Mouse (Mus musculus): ENCODE measurements around the gene Ulk4. TPM values are rescaled to one million over a fixed set of nuclear protein-coding genes. Genes with fewer than 3 reads are reported as not detected.

The Ulk4 gene
- total and polyA plus RNA-seq, 3 experiments: 26.6 to 31.1 TPM; not detected in 1

DNA sequence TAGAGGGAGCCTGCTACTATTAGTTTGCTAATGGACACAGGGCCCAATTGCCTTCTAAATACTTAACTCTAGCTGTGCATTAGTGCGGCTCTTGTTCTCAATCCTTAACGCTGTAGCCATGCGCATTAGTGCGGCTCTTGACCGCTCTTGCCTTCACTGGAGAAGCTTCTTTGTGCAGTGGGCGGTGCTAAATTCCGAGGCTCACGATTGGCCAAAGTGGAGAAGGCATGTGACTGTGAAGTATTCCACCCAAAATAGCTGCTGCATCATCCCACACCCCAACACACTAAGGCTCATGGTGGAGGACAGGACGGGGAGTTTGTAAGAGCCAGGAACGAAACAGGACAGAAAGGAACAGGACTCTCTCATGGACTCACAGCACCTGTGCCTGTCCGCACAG is 58.4 kb downstream of the Ulk4 start:
- no peak for DNase-seq (ENCODE audit: low read depth, low spot score)
- no peaks in the 10 kb centered on the region for H3K27me3 ChIP-seq (ENCODE audit: control insufficient read depth in 1 of 2, insufficient read depth in 2 of 2, low read length in 2 of 2)
- no peaks in the 10 kb centered on the region for H3K4me1 ChIP-seq (ENCODE audit: control insufficient read depth in 1 of 2, insufficient read depth in 2 of 2, low read length in 2 of 2)

DNA sequence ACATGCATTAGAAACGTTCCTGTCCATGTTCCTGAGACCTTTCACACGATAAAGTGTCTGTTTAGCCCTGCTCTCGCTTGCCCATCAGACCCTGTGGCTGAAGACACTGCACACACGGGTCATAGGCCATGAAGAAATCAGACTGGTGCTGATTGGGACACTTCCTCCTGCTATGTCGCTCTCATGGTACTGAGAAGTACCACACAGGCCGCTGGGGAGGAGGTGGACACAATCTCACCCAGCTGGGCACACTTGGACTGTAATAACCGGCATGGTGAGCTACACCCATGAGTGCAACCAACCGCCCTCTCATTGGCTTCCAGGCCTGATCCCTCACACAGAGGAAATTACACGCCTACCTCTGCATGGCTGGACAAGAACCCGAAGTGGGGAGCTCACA is 58.8 kb downstream of the Ulk4 start:
- TF ChIP-seq MAX (IDR thresholded peaks at IDR 0.05; ENCODE audit: low read length) (no peak), USF2 (IDR thresholded peaks at IDR 0.05; ENCODE audit: borderline replicate concordance in 1 of 2, insufficient read depth in 1 of 2, low read depth in 1 of 2, low read length in 2 of 2) (no peak), ZKSCAN1 (IDR thresholded peaks at IDR 0.05; ENCODE audit: low read depth, low read length) (no peak), NELFE (IDR thresholded peaks at IDR 0.05; ENCODE audit: low read depth, low read length) (no peak), MXI1 (IDR thresholded peaks at IDR 0.05; ENCODE audit: low read depth, low read length) (no peak), JUND (IDR thresholded peaks at IDR 0.05; ENCODE audit: low read depth, low read length) (no peak)
- Histone ChIP-seq H3K27me3 (ENCODE audit: control insufficient read depth in 1 of 2, insufficient read depth in 2 of 2, low read length in 2 of 2) (no peaks in the 10 kb centered on the region), H3K4me1 (ENCODE audit: control insufficient read depth in 1 of 2, insufficient read depth in 2 of 2, low read length in 2 of 2) (no peaks in the 10 kb centered on the region), H3K9me3 (replicated peaks; ENCODE audit: insufficient read depth, low read length) (no peaks in the 10 kb centered on the region), H3K4me3 (ENCODE audit: control insufficient read depth in 1 of 2, insufficient read depth in 1 of 2, low read depth in 2 of 2, low read length in 2 of 2) (no peak overlapping the region), H3K79me2 (ENCODE audit: control insufficient read depth, insufficient read depth, low read length, poor library complexity) (no peaks in the 10 kb centered on the region), H3K9ac (ENCODE audit: control insufficient read depth, low read depth, low read length, poor library complexity, severe bottlenecking) (no peak overlapping the region), H3K27ac (ENCODE audit: control insufficient read depth, low read depth, low read length) (no peak overlapping the region), H3K36me3 (ENCODE audit: control insufficient read depth in 1 of 2, insufficient read depth in 2 of 2, low read length in 2 of 2) (no peaks in the 10 kb centered on the region)
- DNase-seq (ENCODE audit: low read depth, low spot score): no peak

More for the DNA sequence above, 58.4 kb downstream of the Ulk4 start:
- Histone ChIP-seq H3K9ac (ENCODE audit: control insufficient read depth, low read depth, low read length, poor library complexity, severe bottlenecking) (no peak overlapping the region), H3K79me2 (ENCODE audit: control insufficient read depth, insufficient read depth, low read length, poor library complexity) (no peaks in the 10 kb centered on the region), H3K9me3 (replicated peaks; ENCODE audit: insufficient read depth, low read length) (no peaks in the 10 kb centered on the region), H3K36me3 (ENCODE audit: control insufficient read depth in 1 of 2, insufficient read depth in 2 of 2, low read length in 2 of 2) (no peaks in the 10 kb centered on the region), H3K4me3 (ENCODE audit: control insufficient read depth in 1 of 2, insufficient read depth in 1 of 2, low read depth in 2 of 2, low read length in 2 of 2) (no peak overlapping the region), H3K27ac (ENCODE audit: control insufficient read depth, low read depth, low read length) (no peak overlapping the region)
- TF ChIP-seq POLR2AphosphoS5 (IDR thresholded peaks at IDR 0.05; ENCODE audit: borderline replicate concordance, low read depth, low read length): no peak
- no peak for TF ChIP-seq BHLHE40 (IDR thresholded peaks at IDR 0.05; ENCODE audit: borderline replicate concordance, low read depth, low read length)
- TF ChIP-seq MEF2A (IDR thresholded peaks at IDR 0.05; ENCODE audit: extremely low read depth, insufficient replicate concordance, low read depth, low read length, poor library complexity, severe bottlenecking): no peak
- TF ChIP-seq POLR2AphosphoS2 (IDR thresholded peaks at IDR 0.05; ENCODE audit: low read length): no peak
- TF ChIP-seq MYC (IDR thresholded peaks at IDR 0.05; ENCODE audit: low read depth, low read length): no peak
- no peak for TF ChIP-seq MAFK (IDR thresholded peaks at IDR 0.05; ENCODE audit: borderline replicate concordance, low read depth, low read length)
- no peak for TF ChIP-seq ZC3H11A (IDR thresholded peaks at IDR 0.05; ENCODE audit: low read depth, low read length)

DNA sequence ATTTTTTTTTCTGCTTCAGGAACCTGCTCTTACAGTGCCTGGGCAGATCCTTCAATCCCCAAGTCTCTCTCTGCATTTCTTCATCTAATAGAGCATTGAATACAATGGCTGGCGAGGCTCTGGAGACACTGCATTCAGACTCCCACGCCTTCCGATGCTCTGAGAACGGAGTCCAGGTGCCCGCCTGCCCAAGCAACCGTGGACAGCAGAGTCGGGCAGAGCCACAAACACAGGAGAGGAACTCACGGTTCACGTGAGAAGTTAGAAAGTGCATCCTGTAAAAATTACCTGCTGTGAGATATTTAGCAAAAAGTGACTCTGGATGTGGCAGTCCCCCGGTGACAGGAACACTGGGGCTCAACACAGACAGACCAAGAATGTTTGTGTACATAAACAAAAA is 59.3 kb downstream of the Ulk4 start:
- Histone ChIP-seq H3K9me3 (replicated peaks; ENCODE audit: insufficient read depth, low read length) (no peaks in the 10 kb centered on the region), H3K36me3 (ENCODE audit: control insufficient read depth in 1 of 2, insufficient read depth in 2 of 2, low read length in 2 of 2) (no peaks in the 10 kb centered on the region), H3K4me1 (ENCODE audit: control insufficient read depth in 1 of 2, insufficient read depth in 2 of 2, low read length in 2 of 2) (no peaks in the 10 kb centered on the region), H3K9ac (ENCODE audit: control insufficient read depth, low read depth, low read length, poor library complexity, severe bottlenecking) (no peak overlapping the region), H3K27ac (ENCODE audit: control insufficient read depth, low read depth, low read length) (no peak overlapping the region), H3K27me3 (ENCODE audit: control insufficient read depth in 1 of 2, insufficient read depth in 2 of 2, low read length in 2 of 2) (no peaks in the 10 kb centered on the region), H3K79me2 (ENCODE audit: control insufficient read depth, insufficient read depth, low read length, poor library complexity) (no peaks in the 10 kb centered on the region), H3K4me3 (ENCODE audit: control insufficient read depth in 1 of 2, insufficient read depth in 1 of 2, low read depth in 2 of 2, low read length in 2 of 2) (no peak overlapping the region)
- no peak for TF ChIP-seq HCFC1 (IDR thresholded peaks at IDR 0.05; ENCODE audit: low read depth, low read length)
- no peak for TF ChIP-seq GABPA (IDR thresholded peaks at IDR 0.05; ENCODE audit: low read depth, low read length)
- no peak for TF ChIP-seq CHD2 (IDR thresholded peaks at IDR 0.05; ENCODE audit: low read length)
- no peak for TF ChIP-seq TCF12 (IDR thresholded peaks at IDR 0.05; ENCODE audit: low read depth, low read length)
- TF ChIP-seq POLR2AphosphoS2 (IDR thresholded peaks at IDR 0.05; ENCODE audit: low read length): no peak
- no peak for TF ChIP-seq NELFE (IDR thresholded peaks at IDR 0.05; ENCODE audit: low read depth, low read length)
- no peak for TF ChIP-seq ETS1 (IDR thresholded peaks at IDR 0.05; ENCODE audit: low read depth, low read length)
- TF ChIP-seq RCOR1 (IDR thresholded peaks at IDR 0.05; ENCODE audit: low read depth, low read length): no peak
- no peak for TF ChIP-seq ZC3H11A (IDR thresholded peaks at IDR 0.05; ENCODE audit: low read depth, low read length)
- no peak for TF ChIP-seq ZMIZ1 (IDR thresholded peaks at IDR 0.05; ENCODE audit: low read depth, low read length)
- no peak for TF ChIP-seq MAX (IDR thresholded peaks at IDR 0.05; ENCODE audit: low read length)
- TF ChIP-seq CHD1 (IDR thresholded peaks at IDR 0.05; ENCODE audit: low read depth, low read length): no peak
- TF ChIP-seq ELF1 (IDR thresholded peaks at IDR 0.05; ENCODE audit: low read depth, low read length): no peak
- no peak for TF ChIP-seq KAT2A (conservative IDR thresholded peaks at IDR 0.05; ENCODE audit: low read depth, low read length)
- TF ChIP-seq SIN3A (IDR thresholded peaks at IDR 0.05; ENCODE audit: low read length): no peak
- no peak for TF ChIP-seq USF1 (IDR thresholded peaks at IDR 0.05; ENCODE audit: low read depth, low read length)
- no peak for TF ChIP-seq UBTF (IDR thresholded peaks at IDR 0.05; ENCODE audit: borderline replicate concordance, insufficient read depth, low read depth, low read length)
- no peak for DNase-seq (ENCODE audit: low read depth, low spot score)
